Mouse (Mus musculus) adrenal gland, postnatal 10 days (tissue): Measurements from ENCODE around the gene Shkbp1. TPM values are rescaled to one million over a fixed set of nuclear protein-coding genes. Genes with fewer than 3 reads are reported as not detected.

Source experiments
- DNase-seq: peaks from one replicate; pipeline ENCODE4 v3.0.0; 2021; ENCODE audit warnings: mixed read lengths
- total RNA-seq, 2 experiments: library from RNA; stranded (reverse); gene quantifications; 2 replicates each; pipeline ENCODE4 v1.2.3; 2021

Gene Shkbp1
- total RNA-seq, 2 experiments from 2014 or later: 19.6 to 22.9 TPM

GRCm38 (mm10) chr7:27310306-27310705 lies 45.5 kb downstream of the Shkbp1 start:
- peak; percentile 70 for DNase-seq

GRCm38 (mm10) chr7:27309832-27310231 lies 46.0 kb downstream of the Shkbp1 start:
- no peak for DNase-seq

- no peak for DNase-seq
These were observed 46.8 kb downstream of the Shkbp1 start for GRCm38 (mm10) chr7:27308821-27309549.

- DNase-seq: no peak
These were observed 48.3 kb downstream of the Shkbp1 start for GRCm38 (mm10) chr7:27307551-27307950.

GRCm38 (mm10) chr7:27306161-27307160 lies 49.4 kb downstream of the Shkbp1 start:
- peak; percentile 58 for DNase-seq

- DNase-seq: no peak
These were observed 50.6 kb downstream of the Shkbp1 start for GRCm38 (mm10) chr7:27305091-27305730.

- DNase-seq: peak; percentile 86
These were observed 53.6 kb downstream of the Shkbp1 start for GRCm38 (mm10) chr7:27302172-27302571.

- DNase-seq: no peak
These were observed 55.0 kb downstream of the Shkbp1 start for GRCm38 (mm10) chr7:27300801-27301200.

- no peak for DNase-seq
These were observed 55.5 kb downstream of the Shkbp1 start for GRCm38 (mm10) chr7:27300351-27300750.

GRCm38 (mm10) chr7:27298816-27299215 lies 57.0 kb downstream of the Shkbp1 start:
- DNase-seq: no peak

GRCm38 (mm10) chr7:27298033-27298610 lies 57.7 kb downstream of the Shkbp1 start:
- no peak for DNase-seq

GRCm38 (mm10) chr7:27296518-27296917 lies 59.3 kb downstream of the Shkbp1 start:
- no peak for DNase-seq

GRCm38 (mm10) chr7:27295956-27296355 lies 59.9 kb downstream of the Shkbp1 start:
- peak; percentile 37 for DNase-seq

Other genes starting within 250 kb of the Shkbp1 start
- gene Cyp2f2, start 236.1 kb downstream of the Shkbp1 start, total RNA-seq: 100 to 1,000 TPM; 291 to 323 TPM
- not detected for gene Cyp2t4, start 202.3 kb downstream of the Shkbp1 start, total RNA-seq
- 10 to 100 TPM; 88.9 to 90.2 TPM for gene Egln2, start 189.2 kb downstream of the Shkbp1 start, total RNA-seq
- gene Rab4b, start 177.1 kb downstream of the Shkbp1 start, total RNA-seq: 10 to 100 TPM; 36.1 to 42.0 TPM
- gene Gm21983, start 174.9 kb downstream of the Shkbp1 start, total RNA-seq: not detected
- under 1 TPM in 1 of 2 experiments, not detected in 1; 0.69 TPM for gene Mia, start 174.9 kb downstream of the Shkbp1 start, total RNA-seq
- gene BC024978, start 160.2 kb downstream of the Shkbp1 start, total RNA-seq: 10 to 100 TPM; 16.1 to 18.1 TPM
- gene Snrpa, start 159.7 kb downstream of the Shkbp1 start, total RNA-seq: 10 to 100 TPM; 59.6 to 66.9 TPM
- gene Itpkc, start 127.4 kb downstream of the Shkbp1 start, total RNA-seq: 10 to 100 TPM in 1 of 2 experiments, 1 to 10 TPM in 1; 9.6 to 10.5 TPM
- 10 to 100 TPM; 33.1 to 36.8 TPM for gene Coq8b, start 123.0 kb downstream of the Shkbp1 start, total RNA-seq
- 10 to 100 TPM; 11.3 to 13.6 TPM for gene Numbl, start 97.6 kb downstream of the Shkbp1 start, total RNA-seq
- gene Ltbp4, start 18.3 kb downstream of the Shkbp1 start, total RNA-seq: 100 to 1,000 TPM; 107 to 111 TPM
- gene Gm20479, start 1.4 kb upstream of the Shkbp1 start, total RNA-seq: 1 to 10 TPM in 1 of 2 experiments, not detected in 1; 2.5 TPM
- under 1 TPM; 0.70 to 0.81 TPM for gene Sptbn4, start 91.7 kb upstream of the Shkbp1 start, total RNA-seq
- 10 to 100 TPM; 83.4 TPM for gene Blvrb, start 92.0 kb upstream of the Shkbp1 start, total RNA-seq
- 10 to 100 TPM; 13.5 to 15.6 TPM for gene Sertad3, start 117.7 kb upstream of the Shkbp1 start, total RNA-seq
- gene Sertad1, start 130.9 kb upstream of the Shkbp1 start, total RNA-seq: 10 to 100 TPM; 19.0 to 27.9 TPM
- gene Prx, start 143.3 kb upstream of the Shkbp1 start, total RNA-seq: 1 to 10 TPM; 3.3 to 5.1 TPM
- gene Hipk4, start 167.2 kb upstream of the Shkbp1 start, total RNA-seq: under 1 TPM; 0.24 to 0.67 TPM
- gene Pld3, start 197.2 kb upstream of the Shkbp1 start, total RNA-seq: 10 to 100 TPM; 84.0 to 86.6 TPM
- gene 2310022A10Rik, start 197.2 kb upstream of the Shkbp1 start, total RNA-seq: 10 to 100 TPM; 14.7 to 25.1 TPM
- gene Akt2, start 235.5 kb upstream of the Shkbp1 start, total RNA-seq: 100 to 1,000 TPM; 237 to 317 TPM